Mouse (Mus musculus) left cerebral cortex, adult 8-10 months (tissue): ENCODE data around the gene Ccdc85c. TPM values are rescaled to one million over a fixed set of nuclear protein-coding genes. Genes with fewer than 3 reads are reported as not detected.

Source experiments
- DNase-seq, 2 experiments: peaks; one replicate each; pipeline ENCODE4 v3.0.0; 2022; ENCODE audit warnings: low spot score in 2 of 2
- total RNA-seq, 4 experiments: library from RNA; stranded (reverse); gene quantifications; 2 replicates each; pipeline ENCODE4 v1.2.4; 2022

Gene Ccdc85c
- total RNA-seq, 4 experiments from 2014 or later: 71.7 to 85.8 (median 80.1) TPM

- DNase-seq: peak; percentile 95 to 100
These were observed 95.6 kb downstream of the Ccdc85c start, which contains the start of gene Ccnk for GRCm38 (mm10) chr12:108179321-108180266. Gene Ccnk, plus strand, starts transcription at chr12:108179579.

DNA sequence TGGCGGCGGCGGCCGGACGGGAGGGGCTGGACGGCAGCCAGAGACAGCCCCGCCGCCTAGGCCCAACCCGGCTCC, 96.1 kb downstream of the Ccdc85c start, which contains the start of gene Setd3:
Gene Setd3, minus strand, starts transcription at position 69 of the 75 bp plus-strand sequence.
- no peak for DNase-seq

DNA sequence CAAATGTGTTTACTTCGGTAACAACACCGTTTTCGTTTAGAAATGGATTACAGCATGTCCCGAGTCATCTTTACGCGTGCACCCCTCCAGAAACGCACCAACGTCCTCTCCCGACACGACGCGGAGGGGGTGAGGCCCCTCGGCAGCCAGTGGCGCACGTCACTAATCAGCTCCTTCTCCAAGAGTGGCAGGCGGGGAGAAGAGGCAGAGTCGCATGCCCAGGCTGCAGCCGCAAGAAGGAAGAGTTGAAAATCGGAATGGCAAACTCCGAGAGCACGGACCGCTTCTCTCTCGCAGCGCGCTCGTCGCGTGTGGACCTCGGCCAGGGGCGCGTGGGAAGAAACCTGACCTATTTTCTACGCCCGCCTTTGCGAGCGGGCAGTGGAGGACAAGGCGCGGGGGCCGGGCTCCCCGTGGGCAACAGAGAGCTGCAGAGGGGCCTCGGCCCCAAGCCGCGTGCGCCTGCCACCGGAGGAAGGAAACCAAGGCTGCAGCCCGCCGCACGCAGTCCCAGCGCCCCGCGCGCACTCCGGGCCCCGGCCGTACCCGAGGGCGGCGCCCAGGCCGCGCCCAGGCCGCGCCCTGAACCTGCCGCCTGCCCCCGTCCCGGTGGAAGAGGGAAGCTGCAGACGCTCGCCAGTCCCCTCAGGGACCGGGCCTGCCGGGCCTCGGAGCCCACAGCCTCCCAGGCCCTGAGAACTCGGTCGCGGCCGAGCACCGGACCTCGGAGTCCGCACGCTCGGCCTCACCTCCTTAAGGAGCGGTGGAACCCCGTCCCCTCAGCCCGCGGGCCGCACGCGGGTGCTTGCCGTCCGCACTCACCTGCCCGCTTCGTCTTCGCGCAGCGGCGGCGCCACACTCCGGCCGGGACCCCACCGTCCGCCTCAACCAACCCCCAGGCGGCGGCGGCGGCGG, 96.6 kb downstream of the Ccdc85c start:
- DNase-seq: peak; percentile 57 to 64

GRCm38 (mm10) chr12:108176366-108176765, 98.9 kb downstream of the Ccdc85c start:
- no peak for DNase-seq

- DNase-seq: no peak
These were observed 100.4 kb downstream of the Ccdc85c start for GRCm38 (mm10) chr12:108174606-108175505.

GRCm38 (mm10) chr12:108172639-108173038, 102.6 kb downstream of the Ccdc85c start:
- DNase-seq: no peak

- DNase-seq: no peak
These were observed 103.9 kb downstream of the Ccdc85c start for GRCm38 (mm10) chr12:108171336-108171735.

GRCm38 (mm10) chr12:108170467-108170866, 104.8 kb downstream of the Ccdc85c start:
- DNase-seq: no peak

- no peak for DNase-seq
These were observed 106.3 kb downstream of the Ccdc85c start for GRCm38 (mm10) chr12:108168909-108169308.

DNA sequence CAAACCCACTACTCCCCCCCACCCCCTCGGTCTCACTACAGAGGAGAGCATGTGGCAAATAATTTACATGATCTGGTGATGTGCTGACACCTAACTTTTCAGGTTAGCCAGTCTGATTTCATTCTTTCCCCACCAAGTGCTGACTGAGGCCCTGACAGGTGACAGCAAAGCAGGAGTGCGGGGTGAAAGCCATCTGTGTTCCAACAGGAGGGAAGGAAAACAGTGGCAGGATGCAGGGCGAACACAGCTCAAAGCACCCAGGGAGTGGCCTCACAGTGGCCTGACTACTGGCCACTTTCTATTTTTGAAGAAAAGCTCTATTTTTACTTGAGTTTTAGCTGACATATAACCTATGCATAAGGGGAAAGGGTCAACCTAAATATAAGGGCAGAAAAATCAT, 111.5 kb downstream of the Ccdc85c start:
- no peak for DNase-seq

DNA sequence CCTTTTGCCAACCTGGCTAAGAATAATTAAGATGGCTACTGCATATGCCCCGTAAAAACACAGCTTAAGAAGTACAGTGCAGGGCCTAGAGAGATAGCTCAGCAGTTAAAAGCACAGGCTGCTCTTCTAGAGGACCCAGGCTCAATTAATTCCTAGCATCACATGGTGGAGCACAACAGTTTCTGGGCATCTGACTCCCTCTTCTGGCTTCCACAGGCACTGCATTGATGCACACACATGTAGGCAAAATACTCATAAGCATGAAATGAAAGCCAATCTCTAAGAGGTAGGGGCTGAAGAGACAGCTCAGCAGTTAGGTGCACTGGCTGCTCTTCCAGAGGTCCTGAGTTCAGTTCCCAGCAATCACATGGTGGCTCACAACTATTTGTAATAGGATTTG, 113.2 kb downstream of the Ccdc85c start:
- DNase-seq: no peak

DNA sequence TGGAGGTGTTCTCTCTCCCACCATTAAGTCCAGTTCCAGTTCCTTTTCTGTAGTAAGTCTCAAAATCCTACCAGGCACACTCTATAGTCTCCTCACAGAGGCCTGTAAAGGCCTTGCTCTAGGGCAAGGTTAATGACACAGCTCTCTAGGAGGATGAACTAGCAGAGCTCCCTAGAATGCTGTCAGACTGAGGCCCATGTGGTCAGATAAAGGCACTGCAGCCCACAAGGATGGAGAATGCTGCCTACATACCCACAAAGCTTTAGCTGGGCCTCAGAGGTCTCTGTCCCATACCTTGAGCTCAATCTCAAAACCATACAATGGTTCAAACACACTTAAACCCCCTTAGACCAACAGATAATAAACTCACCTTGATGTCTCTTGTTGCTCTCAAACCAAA, 115.4 kb downstream of the Ccdc85c start:
- no peak for DNase-seq

Other genes starting within 250 kb of the Ccdc85c start
- 100 to 1,000 TPM; 184 to 213 (median 200) TPM for gene Setd3, start 96.1 kb downstream of the Ccdc85c start, total RNA-seq
- 10 to 100 TPM; 25.9 to 30.3 (median 28.2) TPM for gene Ccnk, start 95.8 kb downstream of the Ccdc85c start, total RNA-seq
- gene Hhipl1, start 30.8 kb upstream of the Ccdc85c start, total RNA-seq: 10 to 100 TPM in 3 of 4 experiments, 1 to 10 TPM in 1; 9.4 to 11.2 (median 10.7) TPM
- gene Cyp46a1, start 59.0 kb upstream of the Ccdc85c start, total RNA-seq: 100 to 1,000 TPM; 254 to 259 (median 256) TPM
- gene Eml1, start 95.5 kb upstream of the Ccdc85c start, total RNA-seq: 10 to 100 TPM; 60.1 to 66.2 (median 60.8) TPM